Mouse (Mus musculus) cerebellum, adult (tissue): ENCODE results near the gene Pklr.
A peak's percentile ranks its signal among the peaks of the same experiment; 100 is the strongest.

Experiments
- ATAC-seq: cut with Nextera tagmentation; 2 replicates; pipeline ENCODE4 v1.9.2; 2017; ENCODE audit warnings: mild to moderate bottlenecking, moderate library complexity, mixed read lengths; ENCODE audit not compliant: insufficient number of reproducible peaks, low FRiP score, low TSS enrichment

The Pklr gene

DNA sequence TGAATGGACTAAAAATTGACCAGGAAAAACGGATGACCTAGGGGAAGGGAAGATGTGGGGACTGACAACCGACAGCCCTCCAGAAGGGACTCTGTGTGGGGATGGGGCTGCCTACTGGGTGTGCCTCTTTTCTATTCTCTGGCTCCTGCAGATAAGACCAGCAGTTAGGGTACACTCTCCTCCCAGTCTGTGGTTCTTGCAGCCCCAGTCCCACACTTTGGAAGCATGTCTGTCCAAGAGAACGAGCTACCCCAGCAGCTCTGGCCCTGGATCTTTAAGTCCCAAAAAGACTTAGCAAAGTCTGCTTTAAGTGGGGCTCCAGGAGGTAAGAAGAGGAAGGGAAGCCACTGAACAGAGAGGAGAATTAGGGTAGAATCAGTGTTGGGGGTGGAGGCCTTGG lies at the start of gene Pklr:
Gene Pklr, plus strand, starts transcription at position 185 of the 400 bp plus-strand sequence.
- no peak for ATAC-seq

DNA sequence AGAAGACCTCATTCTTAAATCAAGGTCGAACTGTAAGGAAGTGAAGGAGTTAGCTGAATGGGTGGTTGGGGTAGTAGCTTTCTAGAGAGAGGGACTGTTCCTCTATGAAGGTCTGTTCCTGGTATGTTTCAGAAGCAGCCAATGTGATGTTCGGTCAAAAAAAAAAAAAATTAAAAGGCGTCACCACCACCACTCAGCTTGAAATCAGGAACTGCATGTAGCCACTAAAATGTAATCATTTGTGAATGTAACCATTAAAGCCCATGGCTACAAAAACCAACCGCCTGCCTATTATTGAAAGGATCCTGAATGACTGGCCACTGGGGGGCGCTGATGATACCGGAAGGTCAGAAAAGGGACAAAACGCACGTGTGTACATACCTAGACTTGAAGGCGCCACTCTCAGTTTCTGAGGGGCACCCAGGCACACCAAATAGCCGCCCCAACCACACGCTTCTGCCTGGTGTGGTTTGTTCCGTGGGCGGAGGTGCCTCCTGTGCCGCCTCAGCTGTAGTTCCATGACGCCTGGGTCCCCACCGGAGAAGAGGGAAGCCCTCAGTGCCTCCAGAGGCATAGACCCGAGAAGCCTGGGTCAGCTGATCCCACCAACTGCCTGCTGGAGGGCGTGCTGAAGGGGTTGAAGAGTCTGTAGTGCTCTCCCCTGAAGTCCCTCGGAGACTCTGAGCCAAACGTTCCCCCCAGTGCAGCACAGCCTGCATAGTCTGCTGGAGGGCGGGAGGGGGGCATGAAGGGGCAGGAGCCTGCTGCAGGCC lies 48.4 kb upstream of the Pklr start:
- ATAC-seq = no peak

DNA sequence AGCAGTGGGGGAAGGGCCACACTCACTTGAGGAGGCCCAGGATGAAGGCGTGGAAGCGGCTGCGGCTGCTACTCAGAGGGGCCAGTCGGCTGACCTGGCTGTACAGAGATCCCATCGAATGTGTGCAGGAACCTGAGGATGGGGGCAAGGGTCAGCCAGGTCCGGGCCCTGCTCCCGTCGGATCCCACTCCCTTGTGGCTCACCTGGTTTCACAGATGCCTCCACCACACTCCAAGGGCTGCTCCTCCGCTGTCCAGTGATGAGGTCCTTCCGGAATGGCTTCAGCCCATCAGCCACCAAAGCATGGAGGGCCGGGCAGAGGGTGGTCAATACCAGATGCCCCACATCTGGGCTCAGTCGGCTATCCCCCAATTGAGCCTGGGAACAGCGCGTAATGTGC lies 47.0 kb upstream of the Pklr start:
- ATAC-seq = no peak

DNA sequence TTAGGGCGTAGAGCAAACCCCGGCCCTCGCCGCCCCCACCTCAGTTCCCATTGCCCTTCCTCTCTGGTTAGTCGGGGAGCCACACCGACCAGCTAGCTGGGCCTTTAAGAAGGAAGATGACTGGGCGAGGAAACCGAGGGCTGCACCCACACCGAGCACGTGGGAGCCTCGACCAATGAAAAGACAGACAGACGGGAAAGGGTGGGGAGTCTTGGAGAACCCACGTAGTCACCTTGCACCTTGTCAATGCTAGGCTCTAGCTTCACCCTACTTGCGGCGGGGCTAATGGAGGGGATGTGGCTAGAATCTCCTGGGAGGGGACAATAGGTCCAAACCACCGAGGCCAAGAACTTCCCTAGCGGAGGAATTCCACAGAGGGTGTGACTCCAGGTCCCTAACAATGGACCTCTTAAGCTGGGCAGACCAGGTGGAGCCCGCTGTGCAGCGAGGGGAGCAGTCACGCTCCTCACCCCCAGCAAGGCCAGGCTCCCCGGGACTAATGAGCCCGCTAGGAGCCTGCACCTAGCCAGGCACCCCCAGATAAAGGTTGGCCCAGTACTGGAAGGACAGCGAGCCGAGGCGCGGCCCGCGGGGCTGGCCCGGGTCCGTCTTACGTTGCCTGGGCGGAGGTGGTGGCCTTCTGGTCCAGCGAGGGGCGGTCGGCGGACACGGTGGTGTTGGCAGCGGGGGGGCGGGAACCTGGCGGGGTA lies 45.9 kb upstream of the Pklr start:
- ATAC-seq = peak; percentile 76

DNA sequence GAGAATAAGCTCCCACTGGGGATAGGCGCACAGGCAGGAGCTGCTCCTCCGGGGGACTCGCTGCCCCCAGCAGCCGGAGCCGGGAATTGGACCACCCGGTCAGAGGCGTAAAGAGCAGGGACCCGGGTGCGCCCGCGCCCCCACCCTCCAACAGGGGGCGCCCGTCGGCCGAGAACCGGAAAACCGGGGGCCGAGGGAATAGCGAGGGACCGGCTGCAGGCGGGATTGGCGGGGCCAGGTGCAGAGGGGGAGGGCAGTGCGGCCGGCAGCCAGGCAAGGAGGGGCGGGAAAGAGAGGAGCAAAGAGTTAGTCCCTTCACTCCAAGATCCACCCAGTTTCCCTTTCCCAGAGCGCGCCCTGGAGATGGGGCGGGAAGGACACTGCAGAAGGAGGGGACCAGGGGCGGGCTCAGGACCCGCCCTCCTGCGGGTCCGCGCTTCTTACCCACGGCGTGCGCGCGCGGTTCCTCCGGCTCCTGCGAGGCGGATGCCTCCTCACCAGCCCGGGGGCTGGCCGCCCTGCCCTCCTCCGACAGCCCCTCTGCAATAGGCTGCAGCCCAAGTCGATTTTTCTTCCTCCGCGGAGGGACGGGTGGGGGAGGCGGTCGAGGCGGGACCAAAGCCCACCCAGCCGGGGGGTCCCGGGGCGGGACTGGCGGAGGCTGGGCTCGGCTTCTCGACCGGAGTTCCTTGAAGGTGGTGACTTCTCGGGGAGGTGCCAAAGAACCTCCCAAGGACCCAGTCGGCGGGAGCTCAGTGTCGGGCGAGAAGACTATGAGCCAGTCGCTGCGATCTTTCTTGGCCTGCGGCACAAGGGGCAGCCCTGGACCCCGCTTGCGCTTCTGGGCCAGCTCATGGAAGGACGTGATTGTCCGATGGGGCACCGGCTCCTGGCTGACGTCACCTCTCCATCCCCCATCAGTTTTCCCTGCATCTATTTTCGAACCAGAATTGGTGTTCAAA lies 45.0 kb upstream of the Pklr start:
- peak; percentile 36 for ATAC-seq

DNA sequence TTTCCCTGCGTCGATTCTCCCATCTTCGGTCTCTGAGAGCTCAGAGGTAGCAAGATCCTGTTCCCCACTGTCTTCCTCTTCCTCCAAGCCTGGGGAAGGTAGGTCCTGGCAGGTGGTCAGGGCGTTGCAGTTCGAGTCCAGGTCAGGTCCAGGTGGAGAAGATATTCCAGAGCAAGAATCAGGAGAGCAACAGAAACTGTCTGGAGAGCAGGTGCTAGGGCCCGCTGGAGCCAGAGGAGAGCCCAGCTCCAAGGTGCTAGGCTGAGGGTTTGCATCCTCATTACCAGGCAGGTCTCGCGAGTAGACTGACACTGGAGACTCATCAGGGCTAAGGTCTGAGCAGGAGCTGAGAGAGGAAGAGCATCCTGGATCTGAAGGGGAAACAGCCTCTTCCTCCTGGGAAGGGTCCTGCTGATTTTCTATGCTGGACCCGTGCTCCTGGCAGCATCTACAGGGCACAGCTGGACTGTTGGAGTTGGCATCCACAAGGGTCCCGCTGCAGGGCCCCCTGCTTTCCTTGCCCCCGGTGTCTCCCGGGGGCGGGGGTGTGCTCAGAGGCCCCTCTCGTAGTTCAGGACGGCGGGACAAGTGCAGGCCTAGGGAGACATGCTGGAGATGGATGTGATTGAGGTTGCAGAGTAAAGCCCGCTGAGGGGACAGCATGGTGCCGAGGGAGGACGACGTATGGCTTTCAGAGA lies 44.0 kb upstream of the Pklr start:
- no peak for ATAC-seq

DNA sequence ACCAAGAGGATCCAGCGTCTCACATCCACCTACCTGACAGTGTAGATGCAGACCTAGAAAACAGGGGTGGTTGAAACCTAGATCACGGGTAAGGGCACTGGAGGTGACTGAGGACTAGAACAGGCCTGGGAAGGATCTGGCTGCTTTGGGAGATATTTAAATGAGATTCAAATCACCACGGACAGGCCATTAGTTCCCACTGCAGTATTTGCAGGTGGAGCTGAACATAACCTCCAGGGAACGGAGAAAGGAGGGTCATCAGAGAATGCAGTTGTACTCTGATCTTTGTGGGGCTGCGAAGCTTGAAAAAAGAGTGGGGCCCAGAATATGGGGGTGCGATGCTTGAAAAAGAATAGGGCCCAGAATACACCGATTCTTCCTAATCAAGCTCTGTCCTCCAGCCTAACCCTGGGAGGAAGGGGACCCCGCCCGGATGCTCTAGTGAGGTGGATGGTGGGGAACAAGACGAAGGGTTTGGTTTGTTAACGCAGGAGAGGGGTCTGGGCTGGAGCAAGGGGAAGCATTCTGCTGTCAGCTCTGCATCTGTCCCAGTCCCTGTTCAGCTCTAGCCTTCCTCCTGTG lies 43.3 kb upstream of the Pklr start:
- no peak; the same call in 1 of the 2 replicates for ATAC-seq

DNA sequence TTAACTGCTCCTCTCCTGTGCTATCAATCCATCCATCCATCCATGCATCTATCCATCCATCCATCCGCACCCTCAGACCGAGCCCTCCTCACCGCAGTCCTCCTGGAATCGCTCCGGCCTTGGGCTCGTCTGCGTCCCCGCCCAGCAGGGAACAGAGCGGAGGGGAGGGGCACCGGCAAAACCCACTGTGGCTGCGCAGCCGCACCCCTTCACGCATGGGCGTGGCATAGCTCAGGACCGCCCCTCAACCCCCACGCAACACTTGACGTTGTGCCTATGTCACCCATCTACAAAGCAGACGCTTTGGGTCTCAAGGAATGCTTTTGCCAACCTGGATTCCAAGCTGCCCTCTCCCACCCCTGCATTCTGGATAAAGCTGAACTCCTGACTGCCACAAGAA lies 42.8 kb upstream of the Pklr start, which contains the start of gene Rusc1:
Gene Rusc1, minus strand, starts transcription at position 137 of the 400 bp plus-strand sequence.
- peak; percentile 49 for ATAC-seq

DNA sequence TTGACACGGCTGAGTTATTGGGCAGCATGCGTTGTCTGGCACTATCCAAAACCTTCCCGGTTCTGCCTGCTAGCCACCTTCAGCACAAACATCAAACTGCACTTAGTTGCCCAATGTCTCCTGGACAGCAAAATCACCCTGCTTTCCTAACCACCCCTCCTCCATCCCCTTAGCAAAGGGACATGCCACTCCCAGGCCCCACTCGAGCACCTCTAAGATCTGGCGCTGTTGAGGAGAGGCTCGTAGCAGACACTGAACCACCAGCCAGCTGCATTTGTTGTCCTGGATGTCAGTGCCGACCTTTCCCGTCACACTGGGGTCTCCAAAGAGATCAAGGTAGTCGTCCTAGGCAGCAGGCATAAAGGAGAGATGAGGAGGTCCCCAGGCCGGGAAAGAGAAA lies 41.9 kb upstream of the Pklr start:
- ATAC-seq = no peak

DNA sequence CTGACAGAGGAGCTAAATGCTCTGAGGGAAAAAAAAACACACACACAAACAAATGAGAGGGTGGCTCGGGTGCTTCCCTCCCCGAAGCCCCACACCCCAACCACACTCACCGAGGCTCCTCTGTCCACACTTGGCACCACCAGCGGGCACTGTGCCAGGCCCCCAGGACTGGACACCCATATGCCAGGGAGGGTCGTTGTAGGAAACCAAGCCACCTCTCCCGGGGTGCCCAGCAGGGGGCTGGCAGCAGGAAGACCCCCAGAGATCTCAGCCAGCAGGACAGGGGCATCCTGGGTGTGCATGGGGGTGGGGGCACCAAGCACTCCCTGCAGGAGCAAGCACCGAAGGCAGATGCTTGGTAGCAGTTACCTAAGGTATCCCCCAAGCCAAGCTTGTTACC lies 35.1 kb upstream of the Pklr start, which contains the start of gene Gm43738:
Gene Gm43738, minus strand, starts transcription at position 289 of the 400 bp plus-strand sequence.
- no peak for ATAC-seq

DNA sequence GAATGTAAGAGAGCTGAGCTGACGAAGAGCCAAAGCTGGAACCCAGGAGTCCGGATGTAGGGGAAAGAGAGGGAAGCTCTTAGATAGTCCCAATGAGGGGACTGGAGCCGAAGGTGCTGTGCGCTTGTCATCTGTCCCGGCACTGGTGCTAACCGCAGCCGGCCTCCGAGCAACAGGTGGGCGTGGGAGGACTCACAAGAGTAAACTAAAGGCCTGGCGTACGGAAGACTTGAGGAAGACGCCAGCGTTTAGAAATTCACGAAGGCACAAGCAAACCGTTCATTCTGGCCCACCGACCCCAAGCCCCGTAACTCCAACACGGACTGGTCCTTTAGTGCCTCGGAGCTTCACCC lies 34.5 kb upstream of the Pklr start:
- 0 out of 2 replicates have a peak, but pooled peaks have one; percentile 8 for ATAC-seq

DNA sequence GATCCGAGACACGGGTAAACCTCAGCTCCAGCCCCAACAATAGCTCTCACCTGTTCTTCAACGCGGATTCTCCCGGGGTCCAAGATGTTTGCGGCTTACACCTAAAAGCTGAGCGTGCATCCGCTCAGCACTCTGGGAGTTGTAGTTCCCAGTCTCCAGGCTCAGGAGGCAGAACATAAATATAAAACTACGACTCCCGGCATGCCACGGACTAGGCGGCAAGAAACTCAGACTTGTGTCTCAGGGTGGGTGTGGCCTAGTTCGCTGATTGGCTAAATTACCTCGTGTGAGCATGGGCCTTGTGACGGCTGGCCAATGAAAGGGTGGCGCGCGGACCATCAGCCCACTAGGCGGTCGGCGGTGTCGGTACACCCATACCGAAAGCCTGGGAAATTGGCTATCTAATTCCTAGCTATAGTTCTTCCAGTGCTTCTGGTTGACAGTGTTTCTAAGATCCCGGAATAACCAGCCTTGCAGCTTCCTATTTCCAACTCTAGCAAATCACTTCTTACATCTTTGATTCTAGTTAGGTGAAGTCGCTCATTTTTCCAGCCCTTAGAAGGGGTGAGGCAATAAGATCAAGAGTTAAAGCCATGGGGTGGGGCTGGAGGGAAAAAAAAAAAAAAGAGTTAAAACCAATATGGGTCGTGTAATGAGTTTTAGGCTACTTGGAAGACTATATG lies 34.0 kb upstream of the Pklr start, which contains the start of gene Fdps:
Gene Fdps, minus strand, starts transcription at position 148 of the 683 bp plus-strand sequence.
- peak; percentile 100 for ATAC-seq

DNA sequence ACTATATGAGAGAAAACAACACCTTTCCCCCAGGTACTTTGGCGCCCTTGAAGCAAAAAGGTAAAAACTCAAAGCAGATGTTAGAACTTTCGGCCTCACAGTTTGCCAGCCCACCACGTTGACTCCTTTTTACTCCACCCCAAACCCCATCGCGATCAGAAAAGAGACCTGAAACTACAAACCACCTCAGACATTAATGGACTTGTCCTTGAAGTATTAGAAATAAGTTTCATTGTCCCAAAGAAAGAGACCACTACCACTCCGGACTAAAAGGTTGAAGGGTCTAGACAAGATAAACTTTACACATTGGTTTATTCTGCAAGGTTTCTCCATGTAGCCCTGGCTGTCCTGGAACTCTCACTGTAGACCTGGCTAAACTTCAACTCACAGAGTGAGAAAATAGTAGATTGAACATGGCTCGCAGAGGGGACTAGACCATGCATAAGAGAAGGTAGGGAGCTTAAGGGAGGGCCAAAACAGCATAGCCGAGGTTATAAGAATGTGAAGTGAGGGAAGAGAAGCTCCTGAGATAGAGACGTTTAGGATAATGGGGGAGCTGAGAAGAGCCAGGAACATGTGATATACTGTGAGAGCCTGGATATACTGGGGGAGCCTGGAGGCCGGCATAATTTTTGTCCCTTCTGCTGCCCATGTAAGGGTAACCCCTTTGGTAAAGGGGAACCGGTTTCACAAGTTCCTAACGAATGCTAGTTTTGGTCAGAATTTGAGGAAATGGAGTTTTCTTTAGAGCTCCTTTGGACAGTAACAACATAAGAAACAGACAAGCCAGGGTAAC lies 33.2 kb upstream of the Pklr start:
- no peak for ATAC-seq

DNA sequence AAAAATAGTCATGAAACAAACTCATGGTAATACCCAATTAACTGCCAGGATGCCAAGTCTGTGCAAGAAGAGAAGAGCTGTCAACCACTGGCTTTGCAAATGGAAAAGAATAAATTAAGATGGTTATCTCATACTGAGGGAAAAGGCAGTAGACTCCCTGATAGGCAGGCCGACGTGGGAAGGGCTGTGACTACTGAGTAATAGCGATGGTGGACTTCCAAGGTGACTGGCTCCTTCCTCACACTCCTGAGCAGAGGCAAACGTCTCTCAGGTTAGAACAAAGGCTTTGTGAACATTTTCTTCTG lies 32.7 kb upstream of the Pklr start:
- no peak for ATAC-seq

DNA sequence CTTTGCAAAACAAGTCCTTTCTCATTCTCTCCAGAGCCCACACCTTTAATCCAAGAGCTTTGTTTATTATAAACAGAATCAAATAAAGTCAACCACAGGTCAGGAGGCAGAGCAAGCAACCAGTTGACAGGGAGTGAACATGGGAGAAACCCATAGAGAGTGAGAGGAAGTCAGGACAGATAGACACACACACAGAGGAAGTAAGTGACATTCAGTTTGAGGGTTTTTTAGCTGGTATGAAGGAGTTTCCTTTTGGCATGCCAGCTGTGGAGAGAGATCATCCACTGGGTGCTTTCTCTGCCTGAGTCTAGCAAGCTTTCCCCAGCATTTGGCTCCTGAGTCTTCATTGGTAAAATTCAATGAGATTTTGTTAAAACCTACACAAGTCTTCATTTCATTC lies 29.1 kb upstream of the Pklr start:
- ATAC-seq = no peak

DNA sequence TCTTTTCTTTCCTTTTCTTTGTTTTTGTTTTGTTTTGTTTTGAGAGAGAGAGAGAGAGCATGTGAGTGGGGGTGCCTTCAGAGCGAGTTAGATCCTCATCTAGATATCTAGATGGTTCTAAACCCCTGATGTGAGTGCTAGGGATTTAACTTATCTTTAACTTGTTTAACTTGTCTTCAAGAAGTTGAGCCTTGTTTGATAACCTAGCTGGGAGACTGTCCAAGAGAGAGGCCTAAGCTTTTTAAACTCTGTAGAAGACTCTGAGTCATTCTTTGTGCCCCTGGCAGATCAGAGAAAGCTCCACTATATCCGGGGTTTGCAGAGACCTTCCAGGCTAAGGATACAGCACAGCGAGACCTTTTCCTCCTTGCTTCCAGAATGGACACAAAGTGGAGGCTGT lies 28.4 kb upstream of the Pklr start:
- ATAC-seq = no peak

DNA sequence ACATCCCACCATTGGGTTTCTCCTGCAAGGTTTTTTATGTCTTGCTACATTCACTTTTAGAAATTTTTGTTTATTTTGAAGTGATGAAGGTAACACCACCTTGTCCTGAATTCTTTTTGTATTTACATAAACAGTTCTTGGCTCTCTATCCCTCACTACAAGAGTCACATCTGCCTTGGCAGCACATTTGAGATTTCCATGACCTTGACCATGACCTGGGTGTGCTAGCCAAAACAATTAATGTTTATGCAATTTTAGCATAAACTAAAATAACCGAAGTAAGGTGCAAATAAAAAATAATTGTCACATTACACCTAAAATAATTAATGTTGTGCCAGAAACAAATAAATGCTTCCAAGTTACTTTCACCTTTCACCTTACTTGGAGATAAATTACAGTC lies 27.8 kb upstream of the Pklr start:
- ATAC-seq = no peak

DNA sequence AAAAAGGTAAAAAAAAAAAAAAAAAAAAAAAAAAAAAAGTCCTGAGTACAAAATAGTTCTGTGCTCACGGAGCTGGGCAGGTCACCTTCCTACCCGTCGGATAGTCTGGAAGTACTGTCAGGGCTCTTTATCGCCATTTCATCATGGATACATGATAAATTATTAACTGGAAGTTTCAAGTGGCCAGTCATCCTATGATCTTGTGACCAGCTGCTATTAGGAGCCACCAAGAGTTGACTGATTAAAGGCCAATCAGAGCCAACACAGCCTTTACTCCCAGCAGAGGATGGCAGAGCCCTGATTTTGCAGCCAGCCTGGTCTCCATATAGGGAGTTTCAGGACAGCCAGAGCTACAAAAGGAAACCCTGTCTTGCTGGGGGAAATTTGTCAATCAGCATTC lies 22.9 kb upstream of the Pklr start:
- ATAC-seq = no peak
